Mouse (Mus musculus): ENCODE data around the gene Pde4d. TPM values are rescaled to one million over a fixed set of nuclear protein-coding genes. Genes with fewer than 3 reads are reported as not detected.
A peak's percentile ranks its signal among the peaks of the same experiment; 100 is the strongest.

The Pde4d gene
- total and polyA plus RNA-seq, 2 experiments from 2014 or later = 19.0 to 103 TPM

GRCm38 (mm10) chr13:109279211-109279610 is 829.5 kb downstream of the Pde4d start:
- WGBS = 89% methylated on average over 6 of the region's 6 CpGs
- DNase-seq (ENCODE audit: low spot score) (no peak), ATAC-seq (ENCODE audit: low FRiP score) (no peak)

GRCm38 (mm10) chr13:109280433-109280832 is 830.7 kb downstream of the Pde4d start:
- 86% methylated on average over 5 of the region's 5 CpGs for WGBS
- TF ChIP-seq CTCF (IDR thresholded peaks at IDR 0.05) = no peak

More at GRCm38 (mm10) chr13:109279211-109279610, 829.5 kb downstream of the Pde4d start:
- no peaks in the 10 kb centered on the region for H3K27me3 ChIP-seq (ENCODE audit: insufficient read depth, low read length)
- TF ChIP-seq CTCF (IDR thresholded peaks at IDR 0.05) = no peak
- peaks cover 4% of the 10 kb centered on the region; the same call in 1 of the 2 replicates for H3K4me1 ChIP-seq (ENCODE audit: insufficient read depth, low read length)
- no peak overlapping the region for H3K4me2 ChIP-seq (ENCODE audit: low read depth, low read length, poor library complexity, severe bottlenecking)
- H3K27ac ChIP-seq (ENCODE audit: low read depth, low read length) = no peak overlapping the region
- H3K9ac ChIP-seq (replicated peaks; ENCODE audit: low read length, poor library complexity, severe bottlenecking) = no peak overlapping the region
- H3K36me3 ChIP-seq (ENCODE audit: insufficient read depth, low read length) = no peaks in the 10 kb centered on the region
- no peak overlapping the region for H3K4me3 ChIP-seq (ENCODE audit: low read depth, low read length)
- H3K9me3 ChIP-seq (ENCODE audit: low read length) = no peaks in the 10 kb centered on the region

GRCm38 (mm10) chr13:109287465-109287864 is 837.7 kb downstream of the Pde4d start:
- WGBS = 93% methylated on average over 6 of the region's 6 CpGs
- ATAC-seq (ENCODE audit: low FRiP score) (no peak), DNase-seq (ENCODE audit: low spot score) (no peak)
- H3K27ac ChIP-seq (ENCODE audit: low read depth, low read length) = no peak overlapping the region
- no peaks in the 10 kb centered on the region for H3K36me3 ChIP-seq (ENCODE audit: insufficient read depth, low read length)
- H3K27me3 ChIP-seq (ENCODE audit: insufficient read depth, low read length) = no peaks in the 10 kb centered on the region
- H3K4me1 ChIP-seq (ENCODE audit: insufficient read depth, low read length) = no peaks in the 10 kb centered on the region
- H3K9me3 ChIP-seq (ENCODE audit: low read length) = no peaks in the 10 kb centered on the region
- no peak overlapping the region for H3K4me3 ChIP-seq (ENCODE audit: low read depth, low read length)
- no peak overlapping the region for H3K4me2 ChIP-seq (ENCODE audit: low read depth, low read length, poor library complexity, severe bottlenecking)
- no peak overlapping the region for H3K9ac ChIP-seq (replicated peaks; ENCODE audit: low read length, poor library complexity, severe bottlenecking)
- no peak for TF ChIP-seq CTCF (IDR thresholded peaks at IDR 0.05)

More at GRCm38 (mm10) chr13:109280433-109280832, 830.7 kb downstream of the Pde4d start:
- ATAC-seq (ENCODE audit: low FRiP score) (no peak), DNase-seq (ENCODE audit: low spot score) (peak; percentile 27)
- no peak overlapping the region for H3K27ac ChIP-seq (ENCODE audit: low read depth, low read length)
- H3K36me3 ChIP-seq (ENCODE audit: insufficient read depth, low read length) = no peaks in the 10 kb centered on the region
- H3K9ac ChIP-seq (replicated peaks; ENCODE audit: low read length, poor library complexity, severe bottlenecking) = no peak overlapping the region
- no peaks in the 10 kb centered on the region for H3K9me3 ChIP-seq (ENCODE audit: low read length)
- H3K4me3 ChIP-seq (ENCODE audit: low read depth, low read length) = no peak overlapping the region
- no peaks in the 10 kb centered on the region for H3K27me3 ChIP-seq (ENCODE audit: insufficient read depth, low read length)
- no peak overlapping the region for H3K4me2 ChIP-seq (ENCODE audit: low read depth, low read length, poor library complexity, severe bottlenecking)
- H3K4me1 ChIP-seq (ENCODE audit: insufficient read depth, low read length) = peaks cover 4% of the 10 kb centered on the region; the same call in 1 of the 2 replicates

GRCm38 (mm10) chr13:109290922-109291321 is 841.2 kb downstream of the Pde4d start:
- Histone ChIP-seq H3K36me3 (ENCODE audit: insufficient read depth, low read length) (no peaks in the 10 kb centered on the region), H3K9ac (replicated peaks; ENCODE audit: low read length, poor library complexity, severe bottlenecking) (no peak overlapping the region), H3K27ac (ENCODE audit: low read depth, low read length) (no peak overlapping the region), H3K4me1 (ENCODE audit: insufficient read depth, low read length) (0 out of 2 replicates have a peak, but pooled peaks cover 3% of the 10 kb centered on the region), H3K9me3 (ENCODE audit: low read length) (no peaks in the 10 kb centered on the region), H3K4me2 (ENCODE audit: low read depth, low read length, poor library complexity, severe bottlenecking) (no peak overlapping the region), H3K27me3 (ENCODE audit: insufficient read depth, low read length) (no peaks in the 10 kb centered on the region), H3K4me3 (ENCODE audit: low read depth, low read length) (no peak overlapping the region)
- no peak for DNase-seq (ENCODE audit: low spot score)
- 34% methylated on average over 4 of the region's 4 CpGs for WGBS
- no peak for TF ChIP-seq CTCF (IDR thresholded peaks at IDR 0.05)
- ATAC-seq (ENCODE audit: low FRiP score) = no peak

GRCm38 (mm10) chr13:109293011-109293410 is 843.3 kb downstream of the Pde4d start:
- Histone ChIP-seq H3K9me3 (ENCODE audit: low read length) (no peaks in the 10 kb centered on the region), H3K4me2 (ENCODE audit: low read depth, low read length, poor library complexity, severe bottlenecking) (no peak overlapping the region), H3K4me3 (ENCODE audit: low read depth, low read length) (no peak overlapping the region), H3K36me3 (ENCODE audit: insufficient read depth, low read length) (no peaks in the 10 kb centered on the region), H3K27ac (ENCODE audit: low read depth, low read length) (no peak overlapping the region), H3K9ac (replicated peaks; ENCODE audit: low read length, poor library complexity, severe bottlenecking) (no peak overlapping the region), H3K4me1 (ENCODE audit: insufficient read depth, low read length) (0 out of 2 replicates have a peak, but pooled peaks cover 3% of the 10 kb centered on the region), H3K27me3 (ENCODE audit: insufficient read depth, low read length) (no peaks in the 10 kb centered on the region)
- ATAC-seq (ENCODE audit: low FRiP score) (no peak), DNase-seq (ENCODE audit: low spot score) (no peak)
- no peak for TF ChIP-seq CTCF (IDR thresholded peaks at IDR 0.05)

- no peak overlapping the region for H3K4me2 ChIP-seq (ENCODE audit: low read depth, low read length, poor library complexity, severe bottlenecking)
- H3K4me1 ChIP-seq (ENCODE audit: insufficient read depth, low read length) = 0 out of 2 replicates have a peak, but pooled peaks cover 3% of the 10 kb centered on the region
- H3K36me3 ChIP-seq (ENCODE audit: insufficient read depth, low read length) = no peaks in the 10 kb centered on the region
- H3K27ac ChIP-seq (ENCODE audit: low read depth, low read length) = no peak overlapping the region
- no peak for TF ChIP-seq CTCF (IDR thresholded peaks at IDR 0.05)
- no peak overlapping the region for H3K9ac ChIP-seq (replicated peaks; ENCODE audit: low read length, poor library complexity, severe bottlenecking)
- no peaks in the 10 kb centered on the region for H3K27me3 ChIP-seq (ENCODE audit: insufficient read depth, low read length)
- 23% methylated on average over 3 of the region's 3 CpGs for WGBS
- ATAC-seq (ENCODE audit: low FRiP score) (no peak), DNase-seq (ENCODE audit: low spot score) (peak; percentile 24)
- no peak overlapping the region for H3K4me3 ChIP-seq (ENCODE audit: low read depth, low read length)
- no peaks in the 10 kb centered on the region for H3K9me3 ChIP-seq (ENCODE audit: low read length)
These were observed 846.7 kb downstream of the Pde4d start for GRCm38 (mm10) chr13:109296347-109297037.
